15 mouse cellular contexts compared by ENCODE assay signal in genomic region chr7:132686515-132686914, GRCm38 (mm10).
DNase-seq lines count a peak whose midpoint lies in the region; ATAC-seq lines count a peak whose summit lies in the region.
"Had no signal": no experiment of that assay in that cellular context is flagged by ENCODE, and none has a peak within 500 bp of the region (broad histone marks: within the 10 kb centered on the region; RNA-seq: fewer than 3 reads in every experiment).

No protein-coding gene starts in this region.

- H3K9ac ChIP-seq in heart, embryonic 14.5 days (ENCODE audit: low read length), result no peak overlapping the region
- H3K9ac ChIP-seq in liver, embryonic 12.5 days, result no peak overlapping the region
- no peak overlapping the region for H3K9ac ChIP-seq in midbrain, embryonic 14.5 days (replicated peaks; ENCODE audit: low read length)
- H3K9ac ChIP-seq: forebrain, postnatal 0 days; hindbrain, embryonic 13.5 days; lung, embryonic 14.5 days had no signal

- intact Hi-C loops in heart, postnatal 10 days (cut with DNase I), result no loop called here
- intact Hi-C loops in left cerebral cortex, postnatal 25 days (cut with DNase I), result no loop called here

- H3K36me3 ChIP-seq in heart, embryonic 14.5 days (ENCODE audit: control insufficient read depth, insufficient read depth, low read length), result no peaks in the 10 kb centered on the region
- no peaks in the 10 kb centered on the region for H3K36me3 ChIP-seq in liver, embryonic 12.5 days
- no peaks in the 10 kb centered on the region for H3K36me3 ChIP-seq in midbrain, embryonic 14.5 days (ENCODE audit: control insufficient read depth, insufficient read depth, low read length)
- H3K36me3 ChIP-seq: hindbrain, embryonic 13.5 days had no signal

- H3K4me2 ChIP-seq in heart, embryonic 14.5 days (ENCODE audit: low read length), result no peak overlapping the region
- no peak overlapping the region for H3K4me2 ChIP-seq in liver, embryonic 12.5 days
- no peak overlapping the region for H3K4me2 ChIP-seq in midbrain, embryonic 14.5 days (ENCODE audit: low read length)
- H3K4me2 ChIP-seq: hindbrain, embryonic 13.5 days; lung, embryonic 14.5 days had no signal

- DNase-seq in heart, postnatal 10 days, result no peak
- peak; percentile 34 for DNase-seq in T-cell, adult 2 months (ENCODE audit: low spot score)
- peak; percentile 57 for DNase-seq in naive thymus-derived CD4-positive, alpha-beta T cell, adult 2 months (ENCODE audit: low read depth)
- DNase-seq in midbrain, embryonic 14.5 days, result no peak
- DNase-seq in left cerebral cortex, postnatal 25 days (ENCODE audit: low spot score in 2 of 2), result no peak
- DNase-seq in kidney, postnatal 10 days, result no peak
- DNase-seq: cerebellum, postnatal 14 days; forebrain, postnatal 0 days; heart, adult 11 months; lung, embryonic 14.5 days; thymus, postnatal 4 days had no signal

- WGBS in heart, embryonic 14.5 days, result 66% methylated on average over 3 of the region's 3 CpGs
- 32% methylated on average over 3 of the region's 3 CpGs for WGBS in liver, embryonic 12.5 days (ENCODE audit: insufficient replicate concordance)
- 92% methylated on average over 3 of the region's 3 CpGs for WGBS in midbrain, embryonic 14.5 days

- ATAC-seq in heart, embryonic 14.5 days (ENCODE audit: insufficient number of reproducible peaks, insufficient read depth, low FRiP score, low read depth), result peak; percentile 28; the same call in 1 of the 2 replicates
- ATAC-seq in liver, embryonic 12.5 days, result peak; percentile 69
- no peak for ATAC-seq in midbrain, embryonic 14.5 days (ENCODE audit: low FRiP score, low TSS enrichment)
- ATAC-seq: forebrain, postnatal 0 days had no signal

- peaks cover 28 to 53% of the 10 kb centered on the region in 2 experiments for H3K4me1 ChIP-seq in heart, embryonic 14.5 days (ENCODE audit: control insufficient read depth in 2 of 2, insufficient read depth in 2 of 2, low read length in 2 of 2)
- peaks cover 28% of the 10 kb centered on the region for H3K4me1 ChIP-seq in liver, embryonic 12.5 days
- H3K4me1 ChIP-seq in midbrain, embryonic 14.5 days (ENCODE audit: control insufficient read depth, insufficient read depth, low read length), result no peaks in the 10 kb centered on the region

- H3K27me3 ChIP-seq in heart, embryonic 14.5 days (ENCODE audit: control insufficient read depth, insufficient read depth, low read length), result no peaks in the 10 kb centered on the region
- H3K27me3 ChIP-seq in liver, embryonic 12.5 days (replicated peaks), result no peaks in the 10 kb centered on the region
- no peaks in the 10 kb centered on the region for H3K27me3 ChIP-seq in midbrain, embryonic 14.5 days (ENCODE audit: control insufficient read depth, insufficient read depth, low read length)
- H3K27me3 ChIP-seq: hindbrain, embryonic 13.5 days had no signal

- H3K4me3 ChIP-seq in heart, embryonic 14.5 days (ENCODE audit: control insufficient read depth in 1 of 2, insufficient read depth in 1 of 2, low read depth in 1 of 2, low read length in 2 of 2), result no peak overlapping the region
- H3K4me3 ChIP-seq in liver, embryonic 12.5 days, result no peak overlapping the region
- no peak overlapping the region for H3K4me3 ChIP-seq in midbrain, embryonic 14.5 days (replicated peaks; ENCODE audit: low read depth, low read length)
- H3K4me3 ChIP-seq: hindbrain, embryonic 13.5 days; left cerebral cortex, adult 2 months had no signal

- H3K9me3 ChIP-seq in heart, embryonic 14.5 days (ENCODE audit: control insufficient read depth, low read length), result no peaks in the 10 kb centered on the region
- no peaks in the 10 kb centered on the region for H3K9me3 ChIP-seq in liver, embryonic 12.5 days (replicated peaks)
- H3K9me3 ChIP-seq in midbrain, embryonic 14.5 days (ENCODE audit: control insufficient read depth, low read length), result no peaks in the 10 kb centered on the region
- H3K9me3 ChIP-seq: hindbrain, embryonic 13.5 days had no signal

- H3K27ac ChIP-seq in heart, embryonic 14.5 days (replicated peaks in 1 of 2; ENCODE audit: control insufficient read depth in 1 of 2, insufficient read depth in 1 of 2, low read depth in 2 of 2, low read length in 2 of 2), result no peak overlapping the region
- no peak overlapping the region for H3K27ac ChIP-seq in liver, embryonic 12.5 days
- no peak overlapping the region for H3K27ac ChIP-seq in midbrain, embryonic 14.5 days (replicated peaks; ENCODE audit: low read depth, low read length)
- H3K27ac ChIP-seq: hindbrain, embryonic 13.5 days; left cerebral cortex, adult 2 months had no signal

Comparison
In these comparisons a context has a peak if more than half of its experiments do, and no peak if none do; other contexts are left out.
1. DNase-seq: peak in T-cell, adult 2 months (single experiment) and naive thymus-derived CD4-positive, alpha-beta T cell, adult 2 months (single experiment); none in heart, postnatal 10 days (0 of 2), midbrain, embryonic 14.5 days (single experiment), left cerebral cortex, postnatal 25 days (0 of 2) and kidney, postnatal 10 days (single experiment).